Mouse (Mus musculus): Measurements from ENCODE around the gene Rasl11b. TPM values are rescaled to one million over a fixed set of nuclear protein-coding genes. Genes with fewer than 3 reads are reported as not detected.

The Rasl11b gene
- polyA plus RNA-seq, 1 experiment = 8.0 TPM

GRCm38 (mm10) chr5:74158929-74159632 is 36.0 kb upstream of the Rasl11b start:
- Histone ChIP-seq H3K27ac (ENCODE audit: insufficient read depth, low read length) (no peak overlapping the region), H3K9ac (ENCODE audit: low read depth, poor library complexity, severe bottlenecking) (no peak overlapping the region), H3K36me3 (ENCODE audit: control insufficient read depth, insufficient read depth, low read length, poor library complexity, severe bottlenecking) (no peaks in the 10 kb centered on the region), H3K9me3 (replicated peaks; ENCODE audit: control insufficient read depth, insufficient read depth, low read length, poor library complexity, severe bottlenecking) (peaks cover 2% of the 10 kb centered on the region; the same call in 1 of the 2 replicates), H3K27me3 (ENCODE audit: control insufficient read depth, insufficient read depth, low read length, poor library complexity, severe bottlenecking) (no peaks in the 10 kb centered on the region), H3K4me1 (ENCODE audit: control insufficient read depth, insufficient read depth, low read length) (no peaks in the 10 kb centered on the region), H3K4me3 (ENCODE audit: low read depth, low read length) (no peak overlapping the region)
- no peak for TF ChIP-seq POLR2A (IDR thresholded peaks at IDR 0.05; ENCODE audit: insufficient read depth, low read length)
- TF ChIP-seq EP300 (IDR thresholded peaks at IDR 0.05; ENCODE audit: insufficient read depth, low read depth, low read length) = no peak
- TF ChIP-seq CTCF (IDR thresholded peaks at IDR 0.05; ENCODE audit: low read depth, low read length) = no peak

GRCm38 (mm10) chr5:74159906-74160305 is 35.2 kb upstream of the Rasl11b start:
- no peak overlapping the region for H3K4me3 ChIP-seq (ENCODE audit: low read depth, low read length)
- H3K27me3 ChIP-seq (ENCODE audit: control insufficient read depth, insufficient read depth, low read length, poor library complexity, severe bottlenecking) = no peaks in the 10 kb centered on the region
- H3K9me3 ChIP-seq (replicated peaks; ENCODE audit: control insufficient read depth, insufficient read depth, low read length, poor library complexity, severe bottlenecking) = peaks cover 2% of the 10 kb centered on the region; the same call in 1 of the 2 replicates
- H3K36me3 ChIP-seq (ENCODE audit: control insufficient read depth, insufficient read depth, low read length, poor library complexity, severe bottlenecking) = no peaks in the 10 kb centered on the region
- H3K27ac ChIP-seq (ENCODE audit: insufficient read depth, low read length) = no peak overlapping the region
- no peak overlapping the region for H3K9ac ChIP-seq (ENCODE audit: low read depth, poor library complexity, severe bottlenecking)
- H3K4me1 ChIP-seq (ENCODE audit: control insufficient read depth, insufficient read depth, low read length) = no peaks in the 10 kb centered on the region
- TF ChIP-seq POLR2A (IDR thresholded peaks at IDR 0.05; ENCODE audit: insufficient read depth, low read length) (no peak), EP300 (IDR thresholded peaks at IDR 0.05; ENCODE audit: insufficient read depth, low read depth, low read length) (no peak), CTCF (IDR thresholded peaks at IDR 0.05; ENCODE audit: low read depth, low read length) (no peak)

GRCm38 (mm10) chr5:74160349-74160748 is 34.7 kb upstream of the Rasl11b start:
- Histone ChIP-seq H3K4me1 (ENCODE audit: control insufficient read depth, insufficient read depth, low read length) (no peaks in the 10 kb centered on the region), H3K4me3 (ENCODE audit: low read depth, low read length) (no peak overlapping the region), H3K9ac (ENCODE audit: low read depth, poor library complexity, severe bottlenecking) (no peak overlapping the region), H3K27ac (ENCODE audit: insufficient read depth, low read length) (no peak overlapping the region), H3K36me3 (ENCODE audit: control insufficient read depth, insufficient read depth, low read length, poor library complexity, severe bottlenecking) (no peaks in the 10 kb centered on the region), H3K9me3 (replicated peaks; ENCODE audit: control insufficient read depth, insufficient read depth, low read length, poor library complexity, severe bottlenecking) (peaks cover 2% of the 10 kb centered on the region; the same call in 1 of the 2 replicates), H3K27me3 (ENCODE audit: control insufficient read depth, insufficient read depth, low read length, poor library complexity, severe bottlenecking) (no peaks in the 10 kb centered on the region)
- TF ChIP-seq POLR2A (IDR thresholded peaks at IDR 0.05; ENCODE audit: insufficient read depth, low read length) = no peak
- no peak for TF ChIP-seq EP300 (IDR thresholded peaks at IDR 0.05; ENCODE audit: insufficient read depth, low read depth, low read length)
- TF ChIP-seq CTCF (IDR thresholded peaks at IDR 0.05; ENCODE audit: low read depth, low read length) = no peak

GRCm38 (mm10) chr5:74161297-74161926 is 33.7 kb upstream of the Rasl11b start:
- H3K4me3 ChIP-seq (ENCODE audit: low read depth, low read length) = no peak overlapping the region

GRCm38 (mm10) chr5:74162013-74162412 is 33.1 kb upstream of the Rasl11b start:
- no peaks in the 10 kb centered on the region for H3K36me3 ChIP-seq (ENCODE audit: control insufficient read depth, insufficient read depth, low read length, poor library complexity, severe bottlenecking)
- H3K4me1 ChIP-seq (ENCODE audit: control insufficient read depth, insufficient read depth, low read length) = no peaks in the 10 kb centered on the region
- H3K9ac ChIP-seq (ENCODE audit: low read depth, poor library complexity, severe bottlenecking) = no peak overlapping the region
- no peak overlapping the region for H3K27ac ChIP-seq (ENCODE audit: insufficient read depth, low read length)
- TF ChIP-seq POLR2A (IDR thresholded peaks at IDR 0.05; ENCODE audit: insufficient read depth, low read length) (no peak), CTCF (IDR thresholded peaks at IDR 0.05; ENCODE audit: low read depth, low read length) (no peak), EP300 (IDR thresholded peaks at IDR 0.05; ENCODE audit: insufficient read depth, low read depth, low read length) (no peak)
- H3K4me3 ChIP-seq (ENCODE audit: low read depth, low read length) = no peak overlapping the region
- H3K9me3 ChIP-seq (replicated peaks; ENCODE audit: control insufficient read depth, insufficient read depth, low read length, poor library complexity, severe bottlenecking) = peaks cover 2% of the 10 kb centered on the region; the same call in 1 of the 2 replicates
- H3K27me3 ChIP-seq (ENCODE audit: control insufficient read depth, insufficient read depth, low read length, poor library complexity, severe bottlenecking) = no peaks in the 10 kb centered on the region

More at GRCm38 (mm10) chr5:74161297-74161926, 33.7 kb upstream of the Rasl11b start:
- TF ChIP-seq EP300 (IDR thresholded peaks at IDR 0.05; ENCODE audit: insufficient read depth, low read depth, low read length) (no peak), POLR2A (IDR thresholded peaks at IDR 0.05; ENCODE audit: insufficient read depth, low read length) (no peak), CTCF (IDR thresholded peaks at IDR 0.05; ENCODE audit: low read depth, low read length) (no peak)
- no peaks in the 10 kb centered on the region for H3K27me3 ChIP-seq (ENCODE audit: control insufficient read depth, insufficient read depth, low read length, poor library complexity, severe bottlenecking)
- H3K27ac ChIP-seq (ENCODE audit: insufficient read depth, low read length) = no peak overlapping the region
- H3K4me1 ChIP-seq (ENCODE audit: control insufficient read depth, insufficient read depth, low read length) = no peaks in the 10 kb centered on the region
- H3K9me3 ChIP-seq (replicated peaks; ENCODE audit: control insufficient read depth, insufficient read depth, low read length, poor library complexity, severe bottlenecking) = peaks cover 2% of the 10 kb centered on the region; the same call in 1 of the 2 replicates
- no peak overlapping the region for H3K9ac ChIP-seq (ENCODE audit: low read depth, poor library complexity, severe bottlenecking)
- no peaks in the 10 kb centered on the region for H3K36me3 ChIP-seq (ENCODE audit: control insufficient read depth, insufficient read depth, low read length, poor library complexity, severe bottlenecking)

GRCm38 (mm10) chr5:74163141-74163540 is 31.9 kb upstream of the Rasl11b start:
- H3K9me3 ChIP-seq (replicated peaks; ENCODE audit: control insufficient read depth, insufficient read depth, low read length, poor library complexity, severe bottlenecking) = peaks cover 2% of the 10 kb centered on the region; the same call in 1 of the 2 replicates
- no peaks in the 10 kb centered on the region for H3K36me3 ChIP-seq (ENCODE audit: control insufficient read depth, insufficient read depth, low read length, poor library complexity, severe bottlenecking)
- no peak overlapping the region for H3K9ac ChIP-seq (ENCODE audit: low read depth, poor library complexity, severe bottlenecking)
- H3K4me1 ChIP-seq (ENCODE audit: control insufficient read depth, insufficient read depth, low read length) = no peaks in the 10 kb centered on the region
- TF ChIP-seq POLR2A (IDR thresholded peaks at IDR 0.05; ENCODE audit: insufficient read depth, low read length) = no peak
- no peak for TF ChIP-seq EP300 (IDR thresholded peaks at IDR 0.05; ENCODE audit: insufficient read depth, low read depth, low read length)
- no peak for TF ChIP-seq CTCF (IDR thresholded peaks at IDR 0.05; ENCODE audit: low read depth, low read length)
- no peaks in the 10 kb centered on the region for H3K27me3 ChIP-seq (ENCODE audit: control insufficient read depth, insufficient read depth, low read length, poor library complexity, severe bottlenecking)
- H3K27ac ChIP-seq (ENCODE audit: insufficient read depth, low read length) = no peak overlapping the region
- H3K4me3 ChIP-seq (ENCODE audit: low read depth, low read length) = no peak overlapping the region
